Mouse (Mus musculus): ENCODE data around the gene Ltbp2. TPM values are rescaled to one million over a fixed set of nuclear protein-coding genes. Genes with fewer than 3 reads are reported as not detected.

Gene Ltbp2
- polyA plus RNA-seq, 1 experiment from 2014 or later: 0.29 TPM

GRCm38 (mm10) chr12:84809033-84809432 is 67.3 kb downstream of the Ltbp2 start:
- Histone ChIP-seq H3K4me3 (ENCODE audit: low read depth, low read length) (no peak overlapping the region), H3K9ac (ENCODE audit: low read depth, low read length) (no peak overlapping the region), H3K27me3 (replicated peaks; ENCODE audit: control insufficient read depth, insufficient read depth, low read length) (0 out of 2 replicates have a peak, but pooled peaks cover 3% of the 10 kb centered on the region), H3K27ac (ENCODE audit: low read depth, low read length) (no peak overlapping the region), H3K36me3 (ENCODE audit: control insufficient read depth, insufficient read depth, low read length) (no peaks in the 10 kb centered on the region), H3K4me2 (no peak overlapping the region), H3K9me3 (ENCODE audit: control insufficient read depth, low read length) (no peaks in the 10 kb centered on the region), H3K4me1 (replicated peaks; ENCODE audit: control insufficient read depth, insufficient read depth, low read length) (no peaks in the 10 kb centered on the region)
- DNase-seq (ENCODE audit: low spot score) (no peak), ATAC-seq (replicated peaks; ENCODE audit: low FRiP score) (no peak)
- WGBS: 55% methylated on average over 6 of the region's 6 CpGs

- Histone ChIP-seq H3K27me3 (replicated peaks; ENCODE audit: control insufficient read depth, insufficient read depth, low read length) (0 out of 2 replicates have a peak, but pooled peaks cover 3% of the 10 kb centered on the region), H3K9me3 (ENCODE audit: control insufficient read depth, low read length) (no peaks in the 10 kb centered on the region), H3K4me1 (replicated peaks; ENCODE audit: control insufficient read depth, insufficient read depth, low read length) (no peaks in the 10 kb centered on the region), H3K9ac (ENCODE audit: low read depth, low read length) (no peak overlapping the region), H3K4me3 (ENCODE audit: low read depth, low read length) (no peak overlapping the region), H3K27ac (ENCODE audit: low read depth, low read length) (no peak overlapping the region), H3K4me2 (no peak overlapping the region), H3K36me3 (ENCODE audit: control insufficient read depth, insufficient read depth, low read length) (no peaks in the 10 kb centered on the region)
- ATAC-seq (replicated peaks; ENCODE audit: low FRiP score) (no peak), DNase-seq (ENCODE audit: low spot score) (no peak)
- 71% methylated on average over 13 of the region's 13 CpGs for WGBS
Measured at GRCm38 (mm10) chr12:84807351-84807750, 69.0 kb downstream of the Ltbp2 start.

- Histone ChIP-seq H3K27me3 (replicated peaks; ENCODE audit: control insufficient read depth, insufficient read depth, low read length) (0 out of 2 replicates have a peak, but pooled peaks cover 3% of the 10 kb centered on the region), H3K4me3 (ENCODE audit: low read depth, low read length) (no peak overlapping the region), H3K4me1 (replicated peaks; ENCODE audit: control insufficient read depth, insufficient read depth, low read length) (no peaks in the 10 kb centered on the region), H3K9ac (ENCODE audit: low read depth, low read length) (no peak overlapping the region), H3K36me3 (ENCODE audit: control insufficient read depth, insufficient read depth, low read length) (no peaks in the 10 kb centered on the region), H3K4me2 (no peak overlapping the region), H3K9me3 (ENCODE audit: control insufficient read depth, low read length) (no peaks in the 10 kb centered on the region), H3K27ac (ENCODE audit: low read depth, low read length) (no peak overlapping the region)
- ATAC-seq (replicated peaks; ENCODE audit: low FRiP score): no peak
- DNase-seq (ENCODE audit: low spot score): no peak
- 55% methylated on average over 5 of the region's 5 CpGs for WGBS
Measured at GRCm38 (mm10) chr12:84806726-84807125, 69.6 kb downstream of the Ltbp2 start.

- Histone ChIP-seq H3K27me3 (replicated peaks; ENCODE audit: control insufficient read depth, insufficient read depth, low read length) (0 out of 2 replicates have a peak, but pooled peaks cover 3% of the 10 kb centered on the region), H3K36me3 (ENCODE audit: control insufficient read depth, insufficient read depth, low read length) (no peaks in the 10 kb centered on the region)
- 63% methylated on average over 1 of the region's 1 CpGs for WGBS
Measured at GRCm38 (mm10) chr12:84806010-84806409, 70.3 kb downstream of the Ltbp2 start.

GRCm38 (mm10) chr12:84805228-84805842 is 71.0 kb downstream of the Ltbp2 start:
- no peak for ATAC-seq (replicated peaks; ENCODE audit: low FRiP score)
- no peak overlapping the region for H3K4me2 ChIP-seq
- no peak for DNase-seq (ENCODE audit: low spot score)
- H3K27ac ChIP-seq (ENCODE audit: low read depth, low read length): no peak overlapping the region
- H3K4me3 ChIP-seq (ENCODE audit: low read depth, low read length): no peak overlapping the region
- peaks cover 3% of the 10 kb centered on the region; the same call in 1 of the 2 replicates for H3K27me3 ChIP-seq (replicated peaks; ENCODE audit: control insufficient read depth, insufficient read depth, low read length)
- H3K9ac ChIP-seq (ENCODE audit: low read depth, low read length): no peak overlapping the region
- no peaks in the 10 kb centered on the region for H3K9me3 ChIP-seq (ENCODE audit: control insufficient read depth, low read length)
- no peaks in the 10 kb centered on the region for H3K4me1 ChIP-seq (replicated peaks; ENCODE audit: control insufficient read depth, insufficient read depth, low read length)
- 76% methylated on average over 9 of the region's 9 CpGs for WGBS
- H3K36me3 ChIP-seq (ENCODE audit: control insufficient read depth, insufficient read depth, low read length): no peaks in the 10 kb centered on the region

More at GRCm38 (mm10) chr12:84806010-84806409, 70.3 kb downstream of the Ltbp2 start:
- Histone ChIP-seq H3K4me1 (replicated peaks; ENCODE audit: control insufficient read depth, insufficient read depth, low read length) (no peaks in the 10 kb centered on the region), H3K4me3 (ENCODE audit: low read depth, low read length) (no peak overlapping the region), H3K4me2 (no peak overlapping the region), H3K9ac (ENCODE audit: low read depth, low read length) (no peak overlapping the region), H3K27ac (ENCODE audit: low read depth, low read length) (no peak overlapping the region), H3K9me3 (ENCODE audit: control insufficient read depth, low read length) (no peaks in the 10 kb centered on the region)
- no peak for DNase-seq (ENCODE audit: low spot score)
- no peak for ATAC-seq (replicated peaks; ENCODE audit: low FRiP score)

GRCm38 (mm10) chr12:84802625-84803024 is 73.7 kb downstream of the Ltbp2 start:
- H3K27ac ChIP-seq (ENCODE audit: low read depth, low read length): no peak overlapping the region
- no peak overlapping the region for H3K4me3 ChIP-seq (ENCODE audit: low read depth, low read length)
- H3K9me3 ChIP-seq (ENCODE audit: control insufficient read depth, low read length): no peaks in the 10 kb centered on the region
- H3K9ac ChIP-seq (ENCODE audit: low read depth, low read length): no peak overlapping the region
- 49% methylated on average over 3 of the region's 3 CpGs for WGBS
- H3K4me2 ChIP-seq: no peak overlapping the region
- DNase-seq (ENCODE audit: low spot score) (no peak), ATAC-seq (replicated peaks; ENCODE audit: low FRiP score) (no peak)
- no peaks in the 10 kb centered on the region for H3K4me1 ChIP-seq (replicated peaks; ENCODE audit: control insufficient read depth, insufficient read depth, low read length)
- no peaks in the 10 kb centered on the region for H3K36me3 ChIP-seq (ENCODE audit: control insufficient read depth, insufficient read depth, low read length)
- H3K27me3 ChIP-seq (replicated peaks; ENCODE audit: control insufficient read depth, insufficient read depth, low read length): peaks cover 3% of the 10 kb centered on the region; the same call in 1 of the 2 replicates

GRCm38 (mm10) chr12:84801532-84802110 is 74.7 kb downstream of the Ltbp2 start:
- no peak for DNase-seq (ENCODE audit: low spot score)
- Histone ChIP-seq H3K4me3 (ENCODE audit: low read depth, low read length) (no peak overlapping the region), H3K27me3 (replicated peaks; ENCODE audit: control insufficient read depth, insufficient read depth, low read length) (peaks cover 3% of the 10 kb centered on the region; the same call in 1 of the 2 replicates), H3K4me2 (no peak overlapping the region), H3K27ac (ENCODE audit: low read depth, low read length) (no peak overlapping the region), H3K9me3 (ENCODE audit: control insufficient read depth, low read length) (no peaks in the 10 kb centered on the region), H3K4me1 (replicated peaks; ENCODE audit: control insufficient read depth, insufficient read depth, low read length) (no peaks in the 10 kb centered on the region), H3K9ac (ENCODE audit: low read depth, low read length) (no peak overlapping the region), H3K36me3 (ENCODE audit: control insufficient read depth, insufficient read depth, low read length) (no peaks in the 10 kb centered on the region)
- WGBS: 76% methylated on average over 13 of the region's 13 CpGs
- no peak for ATAC-seq (replicated peaks; ENCODE audit: low FRiP score)

- no peak for ATAC-seq (replicated peaks; ENCODE audit: low FRiP score)
- no peak overlapping the region for H3K4me3 ChIP-seq (ENCODE audit: low read depth, low read length)
- H3K4me2 ChIP-seq: no peak overlapping the region
- no peaks in the 10 kb centered on the region for H3K4me1 ChIP-seq (replicated peaks; ENCODE audit: control insufficient read depth, insufficient read depth, low read length)
- no peaks in the 10 kb centered on the region; the same call in 1 of the 2 replicates for H3K27me3 ChIP-seq (replicated peaks; ENCODE audit: control insufficient read depth, insufficient read depth, low read length)
- no peaks in the 10 kb centered on the region for H3K9me3 ChIP-seq (ENCODE audit: control insufficient read depth, low read length)
- no peak overlapping the region for H3K9ac ChIP-seq (ENCODE audit: low read depth, low read length)
- no peak overlapping the region for H3K27ac ChIP-seq (ENCODE audit: low read depth, low read length)
- 66% methylated on average over 4 of the region's 4 CpGs for WGBS
- no peak for DNase-seq (ENCODE audit: low spot score)
- H3K36me3 ChIP-seq (ENCODE audit: control insufficient read depth, insufficient read depth, low read length): no peaks in the 10 kb centered on the region
Measured at GRCm38 (mm10) chr12:84800419-84800818, 75.9 kb downstream of the Ltbp2 start.

GRCm38 (mm10) chr12:84799086-84799485 is 77.2 kb downstream of the Ltbp2 start:
- H3K4me1 ChIP-seq (replicated peaks; ENCODE audit: control insufficient read depth, insufficient read depth, low read length): no peaks in the 10 kb centered on the region
- H3K36me3 ChIP-seq (ENCODE audit: control insufficient read depth, insufficient read depth, low read length): no peaks in the 10 kb centered on the region
- WGBS: 85% methylated on average over 13 of the region's 13 CpGs
- no peak overlapping the region for H3K9ac ChIP-seq (ENCODE audit: low read depth, low read length)
- H3K4me3 ChIP-seq (ENCODE audit: low read depth, low read length): no peak overlapping the region
- H3K27ac ChIP-seq (ENCODE audit: low read depth, low read length): no peak overlapping the region
- no peaks in the 10 kb centered on the region for H3K9me3 ChIP-seq (ENCODE audit: control insufficient read depth, low read length)
- no peak for ATAC-seq (replicated peaks; ENCODE audit: low FRiP score)
- H3K27me3 ChIP-seq (replicated peaks; ENCODE audit: control insufficient read depth, insufficient read depth, low read length): no peaks in the 10 kb centered on the region; the same call in 1 of the 2 replicates
- H3K4me2 ChIP-seq: no peak overlapping the region
- DNase-seq (ENCODE audit: low spot score): no peak
